ENCODE assay signal across 18 mouse cellular contexts in genomic region chr9:48072592-48072991, GRCm38 (mm10).
"Had no signal": no experiment of that assay in that cellular context is flagged by ENCODE, and none has a peak within 500 bp of the region (broad histone marks: within the 10 kb centered on the region; RNA-seq: fewer than 3 reads in every experiment).

No protein-coding gene starts in this region.

- DNase-seq: kidney, adult 11 months; kidney, adult 8-10 months; kidney, postnatal 10 days; kidney, postnatal 36 days; liver, embryonic 13.5 days; lung, adult 2 months; lung, postnatal 14 days; lung, postnatal 4 days; retina, postnatal 1 day; spleen, adult 18-20 months; thymus, adult 2 months; thymus, postnatal 14 days; thymus, postnatal 4 days had no signal

- H3K27ac ChIP-seq: kidney, embryonic 15.5 days; liver, embryonic 13.5 days; midbrain, embryonic 13.5 days; neural tube, embryonic 13.5 days; stomach, embryonic 15.5 days had no signal

- H3K4me3 ChIP-seq: kidney, embryonic 15.5 days; liver, embryonic 13.5 days; midbrain, embryonic 13.5 days; myocyte; neural tube, embryonic 13.5 days; stomach, embryonic 15.5 days had no signal

- H3K4me1 ChIP-seq: kidney, embryonic 15.5 days; liver, embryonic 13.5 days; midbrain, embryonic 13.5 days; neural tube, embryonic 13.5 days; stomach, embryonic 15.5 days had no signal
